Mouse (Mus musculus) neural tube, embryonic 13.5 days (tissue): ENCODE results near the gene Gm13420. TPM values are rescaled to one million over a fixed set of nuclear protein-coding genes. Genes with fewer than 3 reads are reported as not detected.

Source experiments
- polyA plus RNA-seq: library from polyadenylated mRNA; unstranded; fragments of >200 nt; fragmentation: Nextera tagmentation; extraction: Ambion mirVana; gene quantifications from 2 replicates; pipeline ENCODE4 v1.2.1, GENCODE M21; 2015

Gene Gm13420
- polyA plus RNA-seq, 1 experiment from 2014 or later: 0.18 TPM

Other genes starting within 250 kb of the Gm13420 start
- gene Rapgef1, start 132.0 kb downstream of the Gm13420 start, polyA plus RNA-seq: 13.5 and 15.5 TPM in 2 replicates
- gene Gm13547, start 7.6 kb upstream of the Gm13420 start, polyA plus RNA-seq: 0.33 TPM in 1 of 2 replicates, not detected in the other
- gene Coq4, start 35.8 kb upstream of the Gm13420 start, polyA plus RNA-seq: 30.0 and 34.3 TPM in 2 replicates
- gene Trub2, start 36.8 kb upstream of the Gm13420 start, polyA plus RNA-seq: 32.0 and 37.7 TPM in 2 replicates
- 34.6 and 35.5 TPM in 2 replicates for gene Slc27a4, start 50.9 kb upstream of the Gm13420 start, polyA plus RNA-seq
- 19.0 and 22.8 TPM in 2 replicates for gene Urm1, start 68.4 kb upstream of the Gm13420 start, polyA plus RNA-seq
- 24.8 and 25.5 TPM in 2 replicates for gene Cercam, start 117.5 kb upstream of the Gm13420 start, polyA plus RNA-seq
- 65.6 and 68.1 TPM in 2 replicates for gene Odf2, start 137.5 kb upstream of the Gm13420 start, polyA plus RNA-seq
- 72.3 and 74.1 TPM in 2 replicates for gene Gle1, start 183.7 kb upstream of the Gm13420 start, polyA plus RNA-seq
- gene Sptan1, start 213.9 kb upstream of the Gm13420 start, polyA plus RNA-seq: 186 and 209 TPM in 2 replicates